17 mouse cellular contexts compared by ENCODE assay signal in genomic region chr2:6522411-6522810, GRCm38 (mm10).
"Had no signal": no experiment of that assay in that cellular context is flagged by ENCODE, and none has a peak within 500 bp of the region (broad histone marks: within the 10 kb centered on the region; RNA-seq: fewer than 3 reads in every experiment).

No protein-coding gene starts in this region.

- H3K4me2 ChIP-seq: lung, embryonic 14.5 days; midbrain, embryonic 12.5 days; neural tube, embryonic 12.5 days had no signal

- H3K27me3 ChIP-seq: midbrain, embryonic 12.5 days; neural tube, embryonic 12.5 days had no signal

- H3K4me1 ChIP-seq: midbrain, embryonic 10.5 days; midbrain, embryonic 12.5 days; neural tube, embryonic 12.5 days had no signal

- H3K9ac ChIP-seq: lung, embryonic 14.5 days; midbrain, embryonic 12.5 days; neural tube, embryonic 12.5 days had no signal

- ATAC-seq: midbrain, embryonic 16.5 days had no signal

- H3K27ac ChIP-seq: midbrain, embryonic 10.5 days; midbrain, embryonic 12.5 days; neural tube, embryonic 12.5 days had no signal

- H3K4me3 ChIP-seq: midbrain, embryonic 10.5 days; midbrain, embryonic 12.5 days; neural tube, embryonic 12.5 days had no signal

- H3K9me3 ChIP-seq: midbrain, embryonic 10.5 days; midbrain, embryonic 12.5 days; neural tube, embryonic 12.5 days had no signal

- H3K36me3 ChIP-seq: midbrain, embryonic 10.5 days; midbrain, embryonic 12.5 days; neural tube, embryonic 12.5 days had no signal

- DNase-seq: lung, adult 18-20 months; lung, embryonic 14.5 days; lung, postnatal 10 days; lung, postnatal 4 days; midbrain, embryonic 14.5 days; retina, postnatal 1 day; right cerebral cortex, adult 18-20 months; right cerebral cortex, postnatal 25 days; right cerebral cortex, postnatal 4 days; spleen, adult 18-20 months; thymus, adult 18-20 months; thymus, postnatal 14 days; thymus, postnatal 36 days had no signal
